7 mouse cellular contexts compared by ENCODE assay signal in the genomic region with DNA sequence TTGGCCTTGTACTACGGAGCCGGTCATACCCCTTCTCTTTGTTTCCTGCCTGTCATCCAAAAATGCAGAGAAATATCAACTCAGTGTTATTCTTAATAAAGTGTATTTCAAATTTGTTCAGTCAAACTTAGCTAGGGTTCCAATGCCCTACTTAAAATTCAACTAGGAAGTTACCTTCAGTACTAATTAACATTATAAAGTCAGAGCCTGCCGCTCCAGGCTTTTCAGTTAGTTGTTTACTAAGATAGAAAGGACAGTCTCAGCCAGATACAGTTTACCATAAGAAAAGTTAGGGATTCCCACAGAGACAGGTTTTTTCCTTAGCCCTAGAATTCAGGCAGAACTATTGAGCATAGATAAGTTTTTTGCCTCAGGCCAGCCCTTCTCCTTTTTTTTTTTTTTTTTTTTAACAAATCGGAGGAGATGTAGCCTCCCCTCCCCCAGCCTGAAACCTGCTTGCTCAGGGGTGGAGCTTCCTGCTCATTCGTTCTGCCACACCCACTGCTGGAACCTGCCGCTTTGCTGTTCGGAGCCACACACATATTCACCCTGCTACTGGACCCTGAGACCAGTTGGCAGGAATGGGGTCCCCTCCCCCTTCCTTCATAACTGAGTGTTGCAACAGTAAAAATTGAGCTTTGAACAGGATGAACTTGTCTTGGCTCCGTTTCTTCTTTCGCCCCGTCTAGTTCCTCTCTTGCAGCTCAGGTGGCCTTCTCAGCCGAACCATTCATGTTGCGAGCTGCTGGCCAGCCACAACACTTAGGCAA.
DNase-seq lines count a peak whose midpoint lies in the region; ATAC-seq and TF ChIP-seq lines count a peak whose summit lies in the region.
"Not testable (repeated sequence)": the region's sequence is repeated elsewhere in the genome, so short reads cannot be mapped to it uniquely, and the experiment has no call there.

No protein-coding gene starts in this region.

- H3K4me2 ChIP-seq in heart, embryonic 15.5 days, result peak overlapping the region; percentile 34

- H3K36me3 ChIP-seq in heart, embryonic 15.5 days; kidney, adult 2 months (ENCODE audit: control insufficient read depth, insufficient read depth, low read length): not testable (repeated sequence)

- not testable (repeated sequence) for H3K9ac ChIP-seq in heart, embryonic 15.5 days

- not testable (repeated sequence) for H3K27me3 ChIP-seq in heart, embryonic 15.5 days; kidney, adult 2 months (replicated peaks; ENCODE audit: control insufficient read depth, insufficient read depth, low read length)

- DNase-seq in heart, adult 8-10 months (ENCODE audit: low spot score), result peak; percentile 34
- DNase-seq in heart, postnatal 25 days (ENCODE audit: low spot score), result peak; percentile 23
- peak; percentile 89 for DNase-seq in kidney, adult 2 months
- DNase-seq in kidney, postnatal 25 days, result peak; percentile 48 to 70

- not testable (repeated sequence) for H3K4me1 ChIP-seq in heart, embryonic 15.5 days (replicated peaks); kidney, adult 2 months (ENCODE audit: control insufficient read depth, insufficient read depth, low read length)

- 0 out of 2 replicates have a peak, but pooled peaks have one; percentile 29 for ATAC-seq in common myeloid progenitor, adult 5-6 weeks (replicated peaks; ENCODE audit: low read depth, poor library complexity, severe bottlenecking)
- not testable (repeated sequence) for ATAC-seq in heart, embryonic 15.5 days (replicated peaks; ENCODE audit: insufficient number of reproducible peaks, insufficient read depth, low FRiP score, low read depth)
- ATAC-seq in megakaryocyte progenitor cell, adult 5-6 weeks (replicated peaks; ENCODE audit: poor library complexity), result peak; percentile 54

- TF ChIP-seq CTCF in kidney, adult 2 months (conservative IDR thresholded peaks at IDR 0.05; ENCODE audit: insufficient read depth, insufficient read length, low read depth, low read length), result not testable (repeated sequence)

- intact Hi-C loops in heart, postnatal 25 days (cut with DNase I), result loop anchor here (10.0 kb wide), 1 partner anchor 57 kb away; no protein-coding TSS in a partner anchor

- H3K9me3 ChIP-seq in heart, embryonic 15.5 days (replicated peaks), result not testable (repeated sequence)

- H3K27ac ChIP-seq in heart, embryonic 15.5 days; kidney, adult 2 months (ENCODE audit: insufficient read depth, low read depth, low read length): not testable (repeated sequence)

- not testable (repeated sequence) for TF ChIP-seq POLR2A in kidney, adult 2 months (IDR thresholded peaks at IDR 0.05; ENCODE audit: low read depth, low read length)

- WGBS in heart, embryonic 15.5 days, result 48% methylated on average over 12 of the region's 12 CpGs
- WGBS in kidney, adult 2 months, result 60% methylated on average over 12 of the region's 12 CpGs

- peak overlapping the region; percentile 11; the same call in 1 of the 2 replicates for H3K4me3 ChIP-seq in heart, embryonic 15.5 days
- H3K4me3 ChIP-seq in kidney, adult 2 months (ENCODE audit: insufficient read depth, low read depth, low read length), result not testable (repeated sequence)

Comparison
In these comparisons a context has a peak if more than half of its experiments do, and no peak if none do; other contexts are left out.
1. DNase-seq: peak in every context shown above with its lines; median percentile 89 in kidney, adult 2 months; 59 in kidney, postnatal 25 days; 34 in heart, adult 8-10 months; 23 in heart, postnatal 25 days.